ENCODE assay signal across 8 mouse cellular contexts in the genomic region with DNA sequence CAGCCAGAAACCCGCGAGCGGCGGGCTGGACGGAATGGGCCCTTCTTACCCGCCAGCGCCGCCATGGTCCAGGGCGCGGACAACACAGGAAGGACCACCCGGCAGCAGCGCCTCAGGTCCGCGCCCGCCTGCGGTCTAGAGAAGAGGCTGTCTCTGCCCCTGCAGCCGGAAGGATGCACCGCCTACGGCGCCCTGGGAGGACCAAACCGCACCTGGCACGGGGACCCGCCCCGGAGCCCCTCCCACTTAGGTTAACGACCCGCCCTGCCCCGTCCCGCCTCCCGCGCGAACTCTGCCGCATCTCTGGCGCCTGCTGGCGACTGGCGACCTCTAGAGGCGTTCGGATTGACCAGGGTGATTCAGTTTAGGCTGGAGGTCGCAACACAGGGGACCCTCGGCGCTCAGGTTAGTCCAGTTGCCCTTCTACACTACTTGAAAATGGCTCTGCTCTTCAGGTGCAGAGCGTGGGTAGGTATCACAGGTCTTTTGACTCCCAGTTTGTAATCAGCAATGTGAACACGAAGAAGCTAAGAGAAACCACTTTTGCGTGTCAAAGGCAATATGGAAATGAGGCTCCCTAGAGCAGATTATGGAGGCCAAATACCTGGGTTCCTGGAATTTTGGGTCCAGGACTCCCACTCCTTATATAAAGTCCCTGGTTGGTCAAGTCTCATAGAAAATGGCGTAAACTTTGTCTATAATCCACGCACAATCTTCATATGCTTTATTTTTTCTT. TPM values are rescaled to one million over a fixed set of nuclear protein-coding genes. Genes with fewer than 3 reads are reported as not detected.
A peak's percentile ranks its signal among the peaks of the same experiment; 100 is the strongest.
DNase-seq lines count a peak whose midpoint lies in the region; ATAC-seq and TF ChIP-seq lines count a peak whose summit lies in the region.

A gene (minus strand): TSS at position 193 of the 736 bp plus-strand sequence.

- peak within 1 kb of the TSS; percentile 74 for H3K9ac ChIP-seq in lung, postnatal 0 days (replicated peaks; ENCODE audit: low read depth)

- no peaks in the 10 kb centered on the region for H3K27me3 ChIP-seq in hindbrain, embryonic 10.5 days (ENCODE audit: insufficient read depth, poor library complexity, severe bottlenecking)
- H3K27me3 ChIP-seq in lung, postnatal 0 days (replicated peaks; ENCODE audit: insufficient read depth, low read length) = no peaks in the 10 kb centered on the region

- peak within 1 kb of the TSS; percentile 90 for H3K27ac ChIP-seq in hindbrain, embryonic 10.5 days
- peak within 1 kb of the TSS; percentile 74 for H3K27ac ChIP-seq in lung, postnatal 0 days (ENCODE audit: low read length)

- H3K4me2 ChIP-seq in lung, postnatal 0 days (replicated peaks; ENCODE audit: low read depth, low read length) = peak within 1 kb of the TSS; percentile 85

- peak; percentile 85 for TF ChIP-seq CTCF in lung, postnatal 0 days (IDR thresholded peaks at IDR 0.05)

- H3K9me3 ChIP-seq in hindbrain, embryonic 10.5 days = no peaks in the 10 kb centered on the region
- H3K9me3 ChIP-seq in lung, postnatal 0 days (ENCODE audit: low read length) = no peaks in the 10 kb centered on the region

- peaks cover 6% of the 10 kb centered on the region for H3K36me3 ChIP-seq in hindbrain, embryonic 10.5 days
- no peaks in the 10 kb centered on the region for H3K36me3 ChIP-seq in lung, postnatal 0 days (ENCODE audit: insufficient read depth, low read length)

- WGBS in hindbrain, embryonic 10.5 days = 3% methylated on average over 45 of the region's 45 CpGs
- WGBS in lung, postnatal 0 days = 4% methylated on average over 45 of the region's 45 CpGs

- peak within 1 kb of the TSS; percentile 79 for H3K4me3 ChIP-seq in hindbrain, embryonic 10.5 days
- peak within 1 kb of the TSS; percentile 73 for H3K4me3 ChIP-seq in lung, postnatal 0 days (ENCODE audit: low read depth, low read length)

- peaks cover 12% of the 10 kb centered on the region for H3K4me1 ChIP-seq in hindbrain, embryonic 10.5 days (replicated peaks)
- H3K4me1 ChIP-seq in lung, postnatal 0 days (ENCODE audit: insufficient read depth, low read depth, low read length) = no peaks in the 10 kb centered on the region; the same call in 1 of the 2 replicates

- DNase-seq in MEL-GATA-1-ER (ENCODE audit: extremely low read depth, low read depth) = peak; percentile 75
- peak; percentile 93 for DNase-seq in cerebellum, adult 8-10 months
- peak; percentile 93 for DNase-seq in hindbrain, embryonic 10.5 days (ENCODE audit: low spot score)
- DNase-seq in layer of hippocampus, adult 9-11 months = peak; percentile 85
- peak; percentile 95 for DNase-seq in lung, postnatal 0 days (ENCODE audit: low spot score)
- DNase-seq in ovary, postnatal 14 days (ENCODE audit: low spot score) = peak; percentile 91
- DNase-seq in thymus, postnatal 14 days = peak; percentile 98

- TF ChIP-seq EP300 in lung, postnatal 0 days (IDR thresholded peaks at IDR 0.05) = peak; percentile 51; the same call in 1 of the 2 replicates

- peak; percentile 74 for ATAC-seq in frontal cortex, adult (ENCODE audit: low TSS enrichment)
- peak; percentile 94 for ATAC-seq in lung, postnatal 0 days

RNA-seq across cellular contexts. Expression of the gene that starts here (rescaled TPM):
- polyA plus RNA-seq in hindbrain, embryonic 10.5 days (2016; fragmentation: Nextera tagmentation; extraction: Ambion mirVana) = 62.0 and 82.2 TPM in 2 replicates
- 57.2 and 62.0 TPM in 2 replicates for polyA plus RNA-seq in lung, postnatal 0 days (2015; fragmentation: Nextera tagmentation; extraction: Ambion mirVana)

Comparison
In these comparisons a context has a peak if more than half of its experiments do, and no peak if none do; other contexts are left out.
1. Peak in every context shown above with its lines: DNase-seq, ATAC-seq, H3K4me3 ChIP-seq and H3K27ac ChIP-seq.